Mouse (Mus musculus) inflammation-experienced regulatory T-cells, adult 6 months (primary cell): ENCODE data around the gene Gm49358. TPM values are rescaled to one million over a fixed set of nuclear protein-coding genes. Genes with fewer than 3 reads are reported as not detected.
A peak's percentile ranks its signal among the peaks of the same experiment; 100 is the strongest.

Experiments used
- ATAC-seq: one replicate; pipeline ENCODE4 v1.8.0; 2017
- polyA plus RNA-seq, 3 experiments: library from polyadenylated mRNA; unstranded; fragments of 100-300 nt; shearing (Covaris generic); gene quantifications; one replicate each; pipeline ENCODE4 v1.2.1; 2017

The Gm49358 gene
- polyA plus RNA-seq, 3 experiments from 2014 or later: not detected

GRCm38 (mm10) chr10:86778398-86779116, 14.8 kb downstream of the Gm49358 start, which contains the start of gene Nt5dc3:
TSS of gene Nt5dc3 (plus strand) at chr10:86779005.
- ATAC-seq: peak; percentile 80

- ATAC-seq: peak; percentile 8
These were observed 15.5 kb downstream of the Gm49358 start for GRCm38 (mm10) chr10:86779117-86779755.

GRCm38 (mm10) chr10:86779816-86780500, 16.2 kb downstream of the Gm49358 start:
- ATAC-seq: no peak

- no peak for ATAC-seq
These were observed 17.9 kb downstream of the Gm49358 start for GRCm38 (mm10) chr10:86781641-86782040.

- ATAC-seq: no peak
These were observed 18.9 kb downstream of the Gm49358 start for GRCm38 (mm10) chr10:86782656-86783055.

GRCm38 (mm10) chr10:86783561-86783960, 19.8 kb downstream of the Gm49358 start:
- ATAC-seq: no peak

- ATAC-seq: no peak
These were observed 20.4 kb downstream of the Gm49358 start for GRCm38 (mm10) chr10:86784126-86784675.

GRCm38 (mm10) chr10:86785396-86785795, 21.6 kb downstream of the Gm49358 start:
- ATAC-seq: no peak

GRCm38 (mm10) chr10:86786083-86786482, 22.3 kb downstream of the Gm49358 start:
- no peak for ATAC-seq

GRCm38 (mm10) chr10:86788193-86788592, 24.4 kb downstream of the Gm49358 start:
- ATAC-seq: no peak

GRCm38 (mm10) chr10:86789146-86789672, 25.4 kb downstream of the Gm49358 start:
- ATAC-seq: no peak

GRCm38 (mm10) chr10:86791507-86792184, 27.9 kb downstream of the Gm49358 start:
- no peak for ATAC-seq

GRCm38 (mm10) chr10:86793509-86793951, 29.8 kb downstream of the Gm49358 start:
- no peak for ATAC-seq

GRCm38 (mm10) chr10:86794196-86794595, 30.4 kb downstream of the Gm49358 start:
- peak; percentile 28 for ATAC-seq

- peak; percentile 81 for ATAC-seq
These were observed 31.2 kb downstream of the Gm49358 start for GRCm38 (mm10) chr10:86794794-86795535.

GRCm38 (mm10) chr10:86796073-86796741, 32.4 kb downstream of the Gm49358 start:
- no peak for ATAC-seq

- no peak for ATAC-seq
These were observed 43.6 kb downstream of the Gm49358 start for GRCm38 (mm10) chr10:86807362-86807761.

- ATAC-seq: no peak
These were observed 44.4 kb downstream of the Gm49358 start for GRCm38 (mm10) chr10:86808013-86808758.

- ATAC-seq: peak; percentile 56
These were observed 46.2 kb downstream of the Gm49358 start for GRCm38 (mm10) chr10:86810000-86810399.

GRCm38 (mm10) chr10:86810612-86811011, 46.8 kb downstream of the Gm49358 start:
- ATAC-seq: no peak
